ENCODE assay signal across 13 mouse cellular contexts in the genomic region with DNA sequence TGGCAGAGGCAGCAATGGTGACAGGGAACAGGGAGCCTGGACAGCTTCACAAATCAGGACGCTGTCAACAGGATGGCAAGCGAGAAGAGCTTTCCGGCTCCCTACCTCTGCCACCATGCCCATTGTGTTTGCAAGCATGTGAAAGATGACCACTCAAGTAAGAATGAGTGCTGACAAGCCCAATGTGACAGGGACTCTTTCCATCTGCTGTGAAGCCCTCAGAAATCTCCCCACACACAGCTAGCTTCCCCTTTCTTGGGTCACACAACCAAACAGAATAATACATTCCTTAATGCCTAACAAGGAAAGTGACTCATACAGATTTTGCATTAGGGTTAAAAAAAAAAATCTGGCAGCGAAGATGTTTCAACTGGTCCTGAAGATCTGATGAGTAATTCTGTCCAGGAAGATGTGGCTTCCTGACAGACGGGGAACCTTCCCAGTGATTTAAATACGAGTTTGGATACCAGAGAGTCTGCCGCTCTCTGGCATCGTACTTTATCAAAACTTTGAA.
A peak's percentile ranks its signal among the peaks of the same experiment; 100 is the strongest.
DNase-seq lines count a peak whose midpoint lies in the region; ATAC-seq lines count a peak whose summit lies in the region.
"Had no signal": no experiment of that assay in that cellular context is flagged by ENCODE, and none has a peak within 500 bp of the region (broad histone marks: within the 10 kb centered on the region; RNA-seq: fewer than 3 reads in every experiment).

No protein-coding gene starts in this region.

- 41% methylated on average over 8 of the region's 8 CpGs for WGBS in lung, embryonic 16.5 days
- WGBS in forebrain, embryonic 15.5 days: 84% methylated on average over 8 of the region's 8 CpGs
- 88% methylated on average over 8 of the region's 8 CpGs for WGBS in forebrain, embryonic 13.5 days

- peaks cover 3% of the 10 kb centered on the region; the same call in 1 of the 2 replicates for H3K9me3 ChIP-seq in lung, embryonic 16.5 days (ENCODE audit: control insufficient read depth, low read length)
- no peaks in the 10 kb centered on the region for H3K9me3 ChIP-seq in forebrain, embryonic 15.5 days
- H3K9me3 ChIP-seq in forebrain, embryonic 13.5 days (replicated peaks): 0 out of 2 replicates have a peak, but pooled peaks cover 3% of the 10 kb centered on the region
- H3K9me3 ChIP-seq: kidney, embryonic 15.5 days had no signal

- no peak overlapping the region for H3K4me2 ChIP-seq in lung, embryonic 16.5 days (ENCODE audit: low read depth, low read length)
- H3K4me2 ChIP-seq in forebrain, embryonic 15.5 days (replicated peaks): no peak overlapping the region
- H3K4me2 ChIP-seq in forebrain, embryonic 13.5 days: no peak overlapping the region
- H3K4me2 ChIP-seq: kidney, embryonic 15.5 days had no signal

- H3K9ac ChIP-seq in lung, embryonic 16.5 days (ENCODE audit: low read length): no peak overlapping the region
- no peak overlapping the region for H3K9ac ChIP-seq in forebrain, embryonic 15.5 days (replicated peaks)
- no peak overlapping the region for H3K9ac ChIP-seq in forebrain, embryonic 13.5 days
- H3K9ac ChIP-seq: kidney, embryonic 15.5 days had no signal

- no peaks in the 10 kb centered on the region for H3K4me1 ChIP-seq in lung, embryonic 16.5 days (replicated peaks; ENCODE audit: control insufficient read depth, insufficient read depth, low read length)
- no peaks in the 10 kb centered on the region for H3K4me1 ChIP-seq in forebrain, embryonic 15.5 days
- no peaks in the 10 kb centered on the region for H3K4me1 ChIP-seq in forebrain, embryonic 13.5 days
- H3K4me1 ChIP-seq: embryonic facial prominence, embryonic 10.5 days; forebrain, embryonic 10.5 days; kidney, embryonic 15.5 days had no signal

- no peak overlapping the region for H3K4me3 ChIP-seq in lung, embryonic 16.5 days (ENCODE audit: low read length)
- H3K4me3 ChIP-seq in forebrain, embryonic 15.5 days: no peak overlapping the region
- H3K4me3 ChIP-seq in forebrain, embryonic 13.5 days: no peak overlapping the region
- H3K4me3 ChIP-seq: embryonic facial prominence, embryonic 10.5 days; forebrain, embryonic 10.5 days; kidney, embryonic 15.5 days had no signal

- H3K27ac ChIP-seq in lung, embryonic 16.5 days (ENCODE audit: low read length): no peak overlapping the region
- no peak overlapping the region for H3K27ac ChIP-seq in forebrain, embryonic 15.5 days (replicated peaks)
- H3K27ac ChIP-seq in forebrain, embryonic 13.5 days: no peak overlapping the region
- H3K27ac ChIP-seq: embryonic facial prominence, embryonic 10.5 days; forebrain, embryonic 10.5 days; kidney, embryonic 15.5 days had no signal

- peak; percentile 78 for ATAC-seq in lung, embryonic 16.5 days (ENCODE audit: low read depth)
- no peak for ATAC-seq in forebrain, embryonic 15.5 days (replicated peaks)
- no peak for ATAC-seq in forebrain, embryonic 13.5 days

- no peaks in the 10 kb centered on the region for H3K36me3 ChIP-seq in lung, embryonic 16.5 days (ENCODE audit: control insufficient read depth, insufficient read depth, low read length)
- no peaks in the 10 kb centered on the region for H3K36me3 ChIP-seq in forebrain, embryonic 15.5 days
- H3K36me3 ChIP-seq in forebrain, embryonic 13.5 days (ENCODE audit: poor library complexity, severe bottlenecking): no peaks in the 10 kb centered on the region
- H3K36me3 ChIP-seq: embryonic facial prominence, embryonic 10.5 days; forebrain, embryonic 10.5 days; kidney, embryonic 15.5 days had no signal

- DNase-seq in lung, adult 18-20 months: no peak
- peak; percentile 29 for DNase-seq in brain, adult 2 months (ENCODE audit: low read depth, low spot score)
- peak; percentile 50 to 63 for DNase-seq in heart, postnatal 10 days
- DNase-seq in layer of hippocampus, postnatal 14 days (ENCODE audit: low spot score in 2 of 2): no peak
- DNase-seq: adrenal gland, postnatal 10 days; cerebellum, postnatal 14 days; right cerebral cortex, adult 18-20 months had no signal

- H3K27me3 ChIP-seq in lung, embryonic 16.5 days (ENCODE audit: control insufficient read depth, insufficient read depth, low read depth, low read length): no peaks in the 10 kb centered on the region
- no peaks in the 10 kb centered on the region for H3K27me3 ChIP-seq in forebrain, embryonic 15.5 days
- no peaks in the 10 kb centered on the region for H3K27me3 ChIP-seq in forebrain, embryonic 13.5 days
- H3K27me3 ChIP-seq: kidney, embryonic 15.5 days had no signal

- intact Hi-C loops in heart, postnatal 10 days (cut with DNase I): no loop called here

Comparison
In these comparisons a context has a peak if more than half of its experiments do, and no peak if none do; other contexts are left out.
1. DNase-seq: peak in brain, adult 2 months (single experiment) and heart, postnatal 10 days (2 of 2); none in lung, adult 18-20 months (0 of 2) and layer of hippocampus, postnatal 14 days (0 of 2).